Mouse (Mus musculus) midbrain, postnatal 0 days (tissue): ENCODE data around the gene Knstrn. TPM values are rescaled to one million over a fixed set of nuclear protein-coding genes. Genes with fewer than 3 reads are reported as not detected.

Experiments used
- ATAC-seq: fragments of 200-750 bp; cut with Nextera tagmentation; 2 replicates; pipeline ENCODE4 v1.8.0; 2017; ENCODE audit warnings: moderate number of reproducible peaks, mild to moderate bottlenecking, moderate TSS enrichment, moderate library complexity; ENCODE audit not compliant: low FRiP score
- DNase-seq: peaks from one replicate; pipeline ENCODE4 v3.0.0-alpha.2; 2015; ENCODE audit warnings: low spot score
- H3K27ac ChIP-seq: fragments of 300-500 bp; sonication (generic); 2 replicates; pipeline ENCODE4 v1.5.1; 2014; ENCODE audit warnings: low read depth, mild to moderate bottlenecking, low read length, mixed read lengths
- H3K27me3 ChIP-seq: fragments of 300-500 bp; sonication (generic); 2 replicates; pipeline ENCODE4 v1.6.1; 2014; ENCODE audit warnings: low read length, control low read depth, mixed read lengths; ENCODE audit not compliant: insufficient read depth
- H3K36me3 ChIP-seq: fragments of 300-500 bp; sonication (generic); 2 replicates; pipeline ENCODE4 v1.6.1; 2014; ENCODE audit warnings: low read length, control low read depth, mixed read lengths; ENCODE audit not compliant: insufficient read depth
- H3K4me1 ChIP-seq: fragments of 300-500 bp; sonication (generic); 2 replicates; pipeline ENCODE4 v1.6.1; 2014; ENCODE audit warnings: mild to moderate bottlenecking, control low read depth, antibody characterized with exemption, low read length, mixed read lengths; ENCODE audit not compliant: insufficient read depth
- H3K4me2 ChIP-seq: fragments of 300-500 bp; sonication (generic); 2 replicates; pipeline ENCODE4 v1.6.1; 2014; ENCODE audit warnings: low read depth, mild to moderate bottlenecking, low read length, mixed read lengths; ENCODE audit not compliant: poor library complexity, severe bottlenecking
- H3K4me3 ChIP-seq: fragments of 300-500 bp; sonication (generic); 2 replicates; pipeline ENCODE4 v1.5.1; 2014; ENCODE audit warnings: low read depth, mild to moderate bottlenecking, low read length, moderate library complexity
- H3K9ac ChIP-seq: fragments of 300-500 bp; sonication (generic); replicated peaks from 2 replicates; pipeline ENCODE4 v1.6.1; 2014; ENCODE audit warnings: mild to moderate bottlenecking, low read length, moderate library complexity, mixed read lengths; ENCODE audit not compliant: poor library complexity, severe bottlenecking
- H3K9me3 ChIP-seq: fragments of 300-500 bp; sonication (generic); 2 replicates; pipeline ENCODE4 v1.6.1; 2016; ENCODE audit warnings: low read length, control low read depth
- CTCF ChIP-seq: IDR thresholded peaks from 2 replicates; pipeline ENCODE4 v1.5.1; 2016; ENCODE audit warnings: antibody characterized with exemption, mild to moderate bottlenecking
- WGBS: fragments of 180-500 bp; shearing (Covaris S2); extraction: QIAGEN DNeasy Blood & Tissue Kit; methylation state at CpG from one replicate; pipeline ENCODE4 v1.1.7; 2014; 5-methylcytosine and 5-hydroxymethylcytosine counted together
- polyA plus RNA-seq: library from polyadenylated mRNA; unstranded; fragments of >200 nt; fragmentation: Nextera tagmentation; extraction: Ambion mirVana; gene quantifications from 2 replicates; pipeline ENCODE4 v1.2.1, GENCODE M21; 2015
- total RNA-seq: library from RNA; depleted of rRNA; stranded (reverse); fragments of >200 nt; gene quantifications from 2 replicates; pipeline ENCODE4 v1.2.3, GENCODE M21; 2014

The Knstrn gene
- total and polyA plus RNA-seq, 2 experiments from 2014 or later, result 4.5 to 6.6 TPM

DNA sequence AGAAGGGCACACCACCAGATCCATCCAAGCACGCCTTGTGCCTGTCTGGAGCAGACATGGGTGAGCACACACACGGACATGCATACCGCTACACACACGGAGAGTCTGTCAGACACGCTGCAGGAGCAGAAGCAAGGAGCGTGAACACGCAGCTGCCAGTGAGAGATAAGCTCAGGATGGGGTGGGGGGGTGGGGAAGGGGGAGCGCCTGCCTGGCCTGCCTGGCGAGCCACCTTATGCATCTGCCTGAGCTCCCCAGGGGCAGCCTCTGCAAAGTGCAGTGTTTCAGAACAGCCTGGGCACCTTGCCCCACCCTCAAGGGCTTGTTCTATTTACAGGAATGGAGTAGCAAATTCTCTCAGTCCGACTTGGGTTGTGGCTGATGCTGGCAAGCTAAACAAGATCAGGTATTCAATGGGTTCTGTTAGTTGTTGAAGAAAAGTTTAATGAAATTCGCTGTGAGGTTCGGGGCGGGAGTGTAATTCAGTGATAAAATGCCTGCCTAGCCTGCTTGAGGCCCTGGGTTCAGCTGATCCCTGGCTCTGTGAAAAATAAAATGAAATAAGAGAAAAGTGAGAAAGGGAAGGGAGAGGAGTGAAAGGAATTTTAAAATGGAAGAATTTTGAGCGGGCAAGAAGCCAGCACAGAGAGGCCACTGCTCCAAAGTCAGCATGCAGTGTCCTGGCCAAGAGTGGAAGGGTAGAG is 74.2 kb downstream of the Knstrn start:
- H3K36me3 ChIP-seq, result no peaks in the 10 kb centered on the region
- DNase-seq, result no peak
- 20% methylated on average over 14 of the region's 14 CpGs for WGBS
- no peak overlapping the region for H3K9ac ChIP-seq
- H3K4me2 ChIP-seq, result peak overlapping the region; percentile 43
- H3K4me3 ChIP-seq, result peak overlapping the region; percentile 14; the same call in 1 of the 2 replicates
- no peaks in the 10 kb centered on the region; the same call in 1 of the 2 replicates for H3K4me1 ChIP-seq
- ATAC-seq, result peak; percentile 35; the same call in 1 of the 2 replicates
- no peak overlapping the region for H3K27ac ChIP-seq
- TF ChIP-seq CTCF, result no peak
- H3K9me3 ChIP-seq, result no peaks in the 10 kb centered on the region
- H3K27me3 ChIP-seq, result peaks cover 12% of the 10 kb centered on the region

GRCm38 (mm10) chr2:118891173-118891572 is 77.4 kb downstream of the Knstrn start:
- Histone ChIP-seq H3K27ac (no peak overlapping the region), H3K4me3 (no peak overlapping the region), H3K4me1 (no peaks in the 10 kb centered on the region; the same call in 1 of the 2 replicates), H3K4me2 (no peak overlapping the region), H3K9me3 (no peaks in the 10 kb centered on the region), H3K27me3 (peaks cover 17% of the 10 kb centered on the region), H3K36me3 (no peaks in the 10 kb centered on the region), H3K9ac (no peak overlapping the region)
- ATAC-seq (no peak), DNase-seq (no peak)
- WGBS, result 90% methylated on average over 4 of the region's 4 CpGs
- TF ChIP-seq CTCF, result no peak

- peak overlapping the region; percentile 41 for H3K4me3 ChIP-seq
- DNase-seq, result no peak
Observed at GRCm38 (mm10) chr2:118895990-118896913, 82.4 kb downstream of the Knstrn start.

DNA sequence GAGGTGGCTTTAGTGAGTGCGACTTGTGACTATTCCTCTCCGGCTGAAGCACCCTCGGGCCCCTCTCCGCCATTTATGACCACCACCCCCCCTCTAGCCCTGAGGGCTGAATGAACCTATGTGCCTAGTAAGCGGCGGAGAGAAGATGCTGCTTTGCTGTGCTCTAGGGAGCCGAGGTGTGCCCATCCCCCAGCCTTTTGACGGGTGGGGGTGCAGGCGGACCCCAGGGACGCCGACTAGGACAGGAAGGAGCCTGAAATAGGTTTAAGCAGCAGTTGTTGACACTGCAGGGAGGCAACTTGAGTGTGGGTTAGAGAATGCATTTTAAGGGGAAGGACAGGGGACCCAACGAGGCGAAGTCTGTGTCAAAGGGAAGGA is 83.1 kb downstream of the Knstrn start:
- under 1% methylated on average over 13 of the region's 13 CpGs for WGBS
- peaks cover 56% of the 10 kb centered on the region for H3K27me3 ChIP-seq
- H3K36me3 ChIP-seq, result no peaks in the 10 kb centered on the region
- peaks cover 11% of the 10 kb centered on the region; the same call in 1 of the 2 replicates for H3K4me1 ChIP-seq
- no peak for DNase-seq
- peak overlapping the region; percentile 41 for H3K4me3 ChIP-seq
- ATAC-seq, result no peak
- H3K9ac ChIP-seq, result peak overlapping the region; percentile 34; the same call in 1 of the 2 replicates
- no peak overlapping the region for H3K27ac ChIP-seq
- H3K4me2 ChIP-seq, result peak overlapping the region; percentile 82
- no peaks in the 10 kb centered on the region for H3K9me3 ChIP-seq
- no peak for TF ChIP-seq CTCF

More at GRCm38 (mm10) chr2:118895990-118896913, 82.4 kb downstream of the Knstrn start:
- Histone ChIP-seq H3K4me2 (peak overlapping the region; percentile 82), H3K4me1 (peaks cover 11% of the 10 kb centered on the region; the same call in 1 of the 2 replicates), H3K27me3 (peaks cover 56% of the 10 kb centered on the region), H3K9ac (peak overlapping the region; percentile 34; the same call in 1 of the 2 replicates), H3K9me3 (no peaks in the 10 kb centered on the region), H3K27ac (no peak overlapping the region), H3K36me3 (no peaks in the 10 kb centered on the region)
- no peak for ATAC-seq
- TF ChIP-seq CTCF, result no peak
- WGBS, result 2% methylated on average over 36 of the region's 38 CpGs

DNA sequence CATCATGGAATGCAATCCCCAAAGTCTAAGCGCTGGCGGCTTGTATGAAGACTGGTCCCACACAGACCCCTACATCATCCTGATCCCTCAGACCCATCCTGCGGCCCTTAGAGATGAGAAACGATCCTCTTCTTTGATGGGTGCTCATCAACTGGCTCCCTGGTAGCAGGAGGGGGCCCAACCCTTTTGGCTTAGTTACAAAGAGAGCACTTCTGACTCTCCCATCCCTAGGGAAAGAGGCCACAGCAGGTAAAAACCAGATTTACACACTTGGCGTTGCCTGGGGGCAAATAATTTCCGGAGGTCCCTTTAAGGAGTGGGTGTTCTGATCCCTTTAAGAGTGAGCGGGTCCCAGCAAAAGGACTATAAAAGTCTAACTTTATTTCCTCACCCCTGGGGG is 83.6 kb downstream of the Knstrn start:
- TF ChIP-seq CTCF, result no peak
- no peak for DNase-seq
- no peaks in the 10 kb centered on the region for H3K36me3 ChIP-seq
- peaks cover 11% of the 10 kb centered on the region; the same call in 1 of the 2 replicates for H3K4me1 ChIP-seq
- H3K4me3 ChIP-seq, result peak overlapping the region; percentile 41
- no peak for ATAC-seq
- 0 out of 2 replicates have a peak overlapping the region, but pooled peaks have one; percentile 34 for H3K9ac ChIP-seq
- H3K4me2 ChIP-seq, result peak overlapping the region; percentile 82
- H3K27me3 ChIP-seq, result peaks cover 56% of the 10 kb centered on the region
- WGBS, result 2% methylated on average over 7 of the region's 7 CpGs
- no peaks in the 10 kb centered on the region for H3K9me3 ChIP-seq
- no peak overlapping the region for H3K27ac ChIP-seq
